Mouse (Mus musculus) liver, adult 10 weeks (tissue): ENCODE data around the gene Olfr133. TPM values are rescaled to one million over a fixed set of nuclear protein-coding genes. Genes with fewer than 3 reads are reported as not detected.

Experiments used
- polyA plus RNA-seq: library from polyadenylated mRNA; stranded (reverse); fragments of 350-450 nt; fragmentation: Illumina TruSeq; extraction: RNeasy Lipid Tissue Mini Kit (QIAGEN cat#74804); gene quantifications from one replicate; pipeline ENCODE4 v1.2.3, GENCODE M21; 2014; ENCODE audit warnings: low read depth, low replicate concordance

Gene Olfr133
- polyA plus RNA-seq = not detected

DNA sequence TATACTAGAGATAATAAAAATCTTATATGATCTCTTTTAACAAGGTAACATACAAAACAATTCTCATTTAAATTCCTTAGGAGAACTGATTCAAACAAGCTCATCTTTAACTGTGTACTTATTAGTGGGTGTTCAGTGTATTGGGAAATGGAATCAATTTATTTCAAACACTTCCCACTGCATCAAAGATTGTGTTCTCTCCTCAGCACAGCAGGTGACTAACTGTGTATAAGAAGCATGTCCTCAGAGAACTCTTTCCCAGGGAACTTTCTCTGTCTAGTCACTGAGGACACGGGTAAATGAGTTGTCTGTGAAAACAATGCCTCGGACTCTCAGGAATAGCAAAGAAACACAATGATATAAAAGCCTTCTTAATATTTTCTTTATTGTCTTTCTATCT is at the start of gene Olfr133:
Olfr133 (plus strand) TSS at position 301 of the 400 bp plus-strand sequence.

DNA sequence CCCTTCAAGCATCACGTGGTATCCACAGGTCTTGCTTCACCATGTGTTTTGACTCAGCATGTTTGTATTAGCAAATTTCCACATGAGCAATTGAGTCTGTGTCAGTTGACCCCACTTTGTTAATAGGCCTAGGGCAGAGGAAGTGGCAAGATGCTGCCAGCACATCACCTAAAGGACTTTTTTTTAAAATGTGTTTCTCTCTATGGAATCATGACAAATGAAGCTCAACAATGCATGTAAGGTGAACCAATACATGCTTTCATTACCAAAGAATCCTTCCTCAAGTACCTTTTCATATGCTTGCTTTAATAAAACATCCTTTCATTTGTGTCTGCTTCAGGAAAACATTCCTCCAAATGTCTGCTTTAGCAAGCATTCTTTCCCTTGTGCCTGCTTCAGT is 10.7 kb upstream of the Olfr133 start, which contains the start of gene Olfr132:
Olfr132 (minus strand) TSS at position 101 of the 400 bp plus-strand sequence.

DNA sequence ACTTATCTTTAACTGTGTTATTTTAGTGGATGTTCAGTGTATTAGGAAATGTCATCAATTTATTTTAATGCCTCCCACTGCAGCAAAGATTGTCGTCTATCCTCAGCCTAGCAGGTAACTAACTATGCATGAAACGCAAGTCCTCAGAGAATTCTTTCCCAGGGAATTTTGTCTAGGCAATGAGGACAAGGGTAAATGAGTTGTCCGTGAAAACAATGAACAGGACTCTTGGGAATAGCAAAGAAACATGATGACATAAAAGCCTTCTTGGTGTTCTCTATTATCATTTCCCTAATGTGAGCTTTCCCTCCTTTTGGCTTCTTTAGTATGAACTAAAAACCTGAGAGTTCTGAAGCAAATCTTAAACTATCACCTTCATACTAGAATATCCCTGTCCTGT is 26.0 kb downstream of the Olfr133 start, which contains the start of gene Olfr134:
Olfr134 (plus strand) TSS at position 301 of the 400 bp plus-strand sequence.

Other genes with a start within 250 kb of the Olfr133 start
- gene Olfr127, start 244.8 kb upstream of the Olfr133 start, polyA plus RNA-seq = not detected
- gene Olfr128, start 224.7 kb upstream of the Olfr133 start, polyA plus RNA-seq = not detected
- not detected for gene Olfr761, start 192.2 kb upstream of the Olfr133 start, polyA plus RNA-seq
- gene Olfr129, start 85.2 kb upstream of the Olfr133 start, polyA plus RNA-seq = not detected
- not detected for gene Olfr130, start 81.4 kb upstream of the Olfr133 start, polyA plus RNA-seq
- gene Olfr131, start 56.6 kb upstream of the Olfr133 start, polyA plus RNA-seq = not detected
- gene Olfr132, start 10.8 kb upstream of the Olfr133 start, polyA plus RNA-seq = not detected
- gene Olfr134, start 26.1 kb downstream of the Olfr133 start, polyA plus RNA-seq = not detected
- not detected for gene Olfr135, start 59.1 kb downstream of the Olfr133 start, polyA plus RNA-seq
- gene Olfr138, start 115.8 kb downstream of the Olfr133 start, polyA plus RNA-seq = not detected
- not detected for gene Olfr137, start 162.3 kb downstream of the Olfr133 start, polyA plus RNA-seq
- gene Olfr136, start 184.6 kb downstream of the Olfr133 start, polyA plus RNA-seq = not detected